Mouse (Mus musculus) lung, postnatal 0 days (tissue): ENCODE results near the gene Olfr111.

Experiments used
- CTCF ChIP-seq: IDR thresholded peaks from 2 replicates; pipeline ENCODE4 v1.5.1; 2016; ENCODE audit warnings: antibody characterized with exemption, mild to moderate bottlenecking
- EP300 ChIP-seq: IDR thresholded peaks from 2 replicates; pipeline ENCODE4 v1.6.1; 2016; ENCODE audit warnings: antibody characterized with exemption, mild to moderate bottlenecking, control low read depth

DNA sequence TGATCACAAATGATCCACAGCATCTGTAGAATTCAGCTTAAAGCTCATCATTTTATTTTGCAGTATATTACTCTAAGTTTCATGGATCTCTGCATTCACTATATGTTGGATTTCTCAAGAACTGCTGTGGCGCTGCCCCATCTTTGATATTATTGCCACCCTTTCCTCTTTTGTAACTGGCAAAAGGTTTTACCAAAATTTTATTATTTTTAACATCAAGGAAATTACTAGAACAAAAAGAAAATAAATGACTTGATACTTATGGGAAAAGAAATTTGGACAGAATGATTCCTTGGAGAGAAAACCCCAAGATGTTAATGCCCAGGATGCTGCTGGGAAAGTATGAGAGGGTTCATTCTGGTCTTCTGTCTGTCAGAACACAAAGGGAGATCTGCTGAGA, 49.2 kb upstream of the Olfr111 start, which contains the start of gene Olfr109:
- TF ChIP-seq CTCF = no peak
- no peak for TF ChIP-seq EP300
